Mouse (Mus musculus): ENCODE measurements around the gene Mertk. TPM values are rescaled to one million over a fixed set of nuclear protein-coding genes. Genes with fewer than 3 reads are reported as not detected.
"Not testable (repeated sequence)": the region's sequence is repeated elsewhere in the genome, so short reads cannot be mapped to it uniquely, and the experiment has no call there.

The Mertk gene
- total RNA-seq (2021): 1 to 10 TPM; 5.2 to 6.7 TPM

- intact Hi-C loops (cut with DNase I): loop anchor here (1.0 to 5.0 kb wide), 3 partner anchors 52 to 244 kb away; partner anchors contain the start of gene Zc3h8
- peak; percentile 90 to 94 for DNase-seq
These were observed at the start of gene Mertk for GRCm38 (mm10) chr2:128698693-128699181. Mertk (plus strand) TSS chr2:128698956.

- no peak for DNase-seq
- intact Hi-C loops (cut with DNase I): no loop called here
These were observed 18.1 kb upstream of the Mertk start for GRCm38 (mm10) chr2:128680661-128681060.

DNA sequence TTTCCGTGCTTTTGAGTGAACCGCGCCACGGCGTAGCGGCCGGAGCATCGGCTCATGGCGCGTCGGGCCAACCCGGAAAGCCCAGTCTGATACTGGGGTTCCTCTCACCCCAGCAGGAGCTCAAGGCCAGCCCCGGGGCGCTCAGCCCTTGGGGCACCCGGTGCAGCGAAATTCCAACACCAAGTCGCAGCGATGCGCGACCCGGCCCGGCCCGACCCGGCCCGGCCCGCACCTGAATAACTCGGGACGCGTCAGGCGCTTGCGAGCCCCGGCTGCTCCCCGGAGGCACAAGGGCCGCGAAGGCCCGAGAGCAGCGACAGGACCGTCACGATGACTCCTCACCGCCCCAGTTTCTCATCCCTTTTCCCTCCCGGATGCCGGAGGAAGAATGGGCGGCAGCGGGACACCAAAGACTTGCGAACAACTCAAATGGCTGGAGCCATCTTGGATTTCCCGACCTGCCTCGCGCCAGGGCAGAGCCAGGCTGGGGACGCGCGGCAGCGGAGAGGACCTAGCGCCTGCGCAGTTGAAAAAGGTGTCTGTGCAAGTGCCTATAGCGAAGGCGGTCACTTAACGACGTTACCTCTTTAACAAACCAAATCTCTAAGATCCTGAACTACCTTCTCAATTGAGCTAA is 11.7 kb upstream of the Mertk start, which contains the start of gene Anapc1:
Gene Anapc1 (minus strand): TSS at position 471 of the 637 bp plus-strand sequence.
- DNase-seq: peak; percentile 92 to 93
- intact Hi-C loops (cut with DNase I): no loop called here

DNA sequence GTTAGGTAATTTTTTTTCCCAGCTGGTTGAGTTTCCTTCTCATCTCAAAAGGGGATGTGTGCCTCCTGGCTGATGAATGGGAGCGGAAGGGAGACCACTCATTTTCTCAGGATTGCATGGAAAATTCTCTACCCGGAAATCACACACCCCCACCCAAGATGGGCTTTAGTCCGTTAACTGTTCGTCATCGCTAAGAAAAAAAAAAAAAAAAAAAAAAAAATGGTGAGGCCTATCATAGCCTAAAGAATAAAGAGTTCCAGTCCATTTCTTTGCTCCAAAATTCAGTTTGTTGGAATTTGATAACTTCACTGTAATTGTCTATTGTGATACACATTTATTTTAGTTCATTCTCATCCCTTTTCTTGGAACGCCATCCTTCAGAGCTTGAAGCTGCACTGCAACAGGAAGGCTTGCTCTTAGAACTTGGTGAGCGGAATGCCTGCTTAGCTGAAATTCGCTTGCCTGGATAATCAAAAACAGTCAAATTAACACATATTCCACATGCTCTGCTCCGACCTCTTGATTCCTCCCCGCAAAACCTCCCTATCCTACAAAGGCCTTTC is 11.1 kb upstream of the Mertk start:
- DNase-seq: no peak
- intact Hi-C loops (cut with DNase I): no loop called here

DNA sequence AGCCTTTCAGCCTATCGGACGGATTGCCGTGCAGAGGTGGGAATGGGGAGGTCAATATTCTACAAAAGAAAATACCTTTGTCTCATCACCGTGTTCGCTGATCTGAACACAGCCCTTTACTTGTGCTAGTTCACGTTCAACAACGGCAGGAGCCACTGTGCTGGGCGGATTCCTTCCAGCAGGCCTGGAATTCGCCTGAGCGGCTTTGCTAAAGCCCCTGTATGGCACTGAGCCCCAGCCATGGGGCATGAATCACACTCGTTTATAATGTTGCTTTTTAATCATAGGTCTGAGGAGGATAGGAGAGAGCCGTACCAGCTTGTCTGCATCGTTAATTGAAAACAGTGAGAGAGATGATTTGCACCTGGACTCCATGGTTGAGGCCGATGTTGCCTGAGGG is 6.4 kb upstream of the Mertk start:
- intact Hi-C loops (cut with DNase I): no loop called here
- no peak for DNase-seq

GRCm38 (mm10) chr2:128692771-128693170 is 6.0 kb upstream of the Mertk start:
- DNase-seq: no peak
- intact Hi-C loops (cut with DNase I): no loop called here

DNA sequence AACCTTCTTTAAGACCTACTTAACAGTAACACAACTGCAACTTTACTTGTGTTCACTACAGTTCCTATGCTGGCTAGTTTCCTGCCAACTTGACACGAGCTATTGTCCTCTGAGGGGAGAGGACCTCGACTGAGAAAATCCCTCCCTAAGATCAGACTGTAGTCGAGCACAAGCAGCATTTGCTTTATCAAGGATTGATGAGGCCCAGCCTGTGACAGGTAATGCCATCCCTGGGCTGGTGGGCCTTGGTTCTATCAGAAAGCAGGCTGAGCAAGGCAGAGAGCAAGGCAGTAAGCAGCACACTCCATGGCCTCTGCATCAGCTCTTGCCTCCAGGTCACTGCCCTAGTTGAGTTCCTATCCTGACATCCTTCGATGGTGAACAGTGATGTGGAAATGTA is 5.5 kb upstream of the Mertk start:
- intact Hi-C loops (cut with DNase I): no loop called here
- DNase-seq: no peak

DNA sequence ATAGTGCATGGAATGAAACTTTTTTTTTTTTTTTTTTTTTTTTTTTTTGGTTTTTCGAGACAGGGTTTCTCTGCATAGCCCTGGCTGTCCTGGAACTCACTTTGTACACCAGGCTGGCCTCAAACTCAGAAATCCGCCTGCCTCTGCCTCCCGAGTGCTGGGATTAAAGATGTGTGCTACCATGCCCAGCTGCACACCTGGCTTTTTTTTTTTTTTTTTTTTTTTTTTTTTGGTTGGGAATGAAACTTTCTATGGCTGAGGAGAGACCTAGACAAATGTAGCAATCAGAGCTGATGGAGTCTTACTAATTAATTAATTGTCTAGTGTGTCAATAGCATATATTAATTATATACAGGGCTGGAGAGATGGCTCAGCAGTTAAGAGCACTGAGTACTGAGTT is 4.9 kb upstream of the Mertk start:
- DNase-seq; intact Hi-C loops (cut with DNase I): not testable (repeated sequence)

GRCm38 (mm10) chr2:128694548-128694947 is 4.2 kb upstream of the Mertk start:
- DNase-seq: no peak
- intact Hi-C loops (cut with DNase I): no loop called here

DNA sequence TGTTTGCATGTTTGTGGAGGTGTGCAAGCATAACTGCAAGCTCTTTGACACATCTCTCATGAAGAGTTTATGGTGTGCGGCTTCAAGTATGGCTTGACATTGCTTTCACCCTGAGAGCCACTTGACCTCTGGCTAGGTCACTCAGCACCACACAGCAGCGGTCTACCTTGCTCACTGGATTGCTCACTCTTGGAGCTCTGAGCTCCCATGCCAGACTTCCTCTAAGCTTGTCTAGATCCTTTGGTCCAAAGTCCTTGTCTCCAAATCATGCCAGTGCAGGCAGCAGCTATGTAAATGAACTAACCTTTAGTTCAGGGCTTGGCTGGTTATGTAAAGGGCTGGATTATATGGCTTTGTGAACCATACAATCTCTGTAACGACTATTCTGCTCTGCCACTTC is 2.3 kb upstream of the Mertk start:
- no peak for DNase-seq
- intact Hi-C loops (cut with DNase I): loop anchor here (5.0 kb wide), 1 partner anchor 246 kb away; the partner anchor contains the start of gene Zc3h8

DNA sequence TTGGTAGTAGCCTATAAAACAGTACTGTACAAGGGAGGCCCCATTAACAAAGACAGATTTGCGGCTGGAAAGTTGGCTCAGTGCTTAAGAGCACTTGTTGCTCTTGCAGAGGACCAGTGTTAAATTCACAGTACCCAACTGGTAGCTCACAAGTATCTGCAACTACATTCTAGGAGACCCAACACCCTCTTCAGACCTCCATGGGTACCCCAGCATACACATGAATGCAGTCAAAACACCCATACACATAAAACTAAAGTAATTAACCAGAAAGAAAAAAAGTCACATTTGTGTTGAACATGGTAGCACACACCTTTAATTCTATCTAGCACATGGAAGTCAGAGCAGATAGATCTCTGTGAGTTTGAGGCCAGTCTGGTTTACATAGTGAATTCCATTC is 1.7 kb upstream of the Mertk start:
- intact Hi-C loops (cut with DNase I): loop anchor here (5.0 kb wide), 1 partner anchor 245 kb away; the partner anchor contains the start of gene Zc3h8
- no peak for DNase-seq

DNA sequence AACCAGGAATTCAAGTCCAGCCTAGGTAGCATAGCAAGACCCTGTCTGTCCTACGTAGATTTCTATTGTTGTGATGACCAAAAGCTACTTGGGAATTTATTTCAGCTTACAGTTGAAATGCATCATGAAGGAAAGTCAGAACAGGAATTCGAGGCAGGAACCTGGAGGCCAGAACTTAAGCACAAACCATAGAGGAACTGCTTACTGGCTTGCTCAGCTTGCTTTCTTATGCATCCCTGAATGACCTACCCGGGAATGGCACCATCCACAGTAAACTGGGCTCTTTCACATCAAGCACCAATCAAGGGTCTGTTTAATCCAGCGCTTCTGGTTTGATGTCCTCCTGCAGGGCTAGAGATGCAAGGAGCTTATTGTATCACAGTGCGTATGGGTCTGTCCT is 1.2 kb upstream of the Mertk start:
- intact Hi-C loops (cut with DNase I): loop anchor here (5.0 kb wide), 1 partner anchor 245 kb away; the partner anchor contains the start of gene Zc3h8
- DNase-seq: no peak

GRCm38 (mm10) chr2:128698140-128698692 is 540 bp upstream of the Mertk start:
- DNase-seq: peak; percentile 91 to 92
- intact Hi-C loops (cut with DNase I): loop anchor here (1.0 to 5.0 kb wide), 3 partner anchors 53 to 244 kb away; partner anchors contain the start of gene Zc3h8

GRCm38 (mm10) chr2:128699201-128699885 is 587 bp downstream of the Mertk start:
- no peak for DNase-seq
- intact Hi-C loops (cut with DNase I): loop anchor here (2.0 to 5.0 kb wide), 2 partner anchors 51 to 243 kb away; partner anchors contain the start of gene Zc3h8

DNA sequence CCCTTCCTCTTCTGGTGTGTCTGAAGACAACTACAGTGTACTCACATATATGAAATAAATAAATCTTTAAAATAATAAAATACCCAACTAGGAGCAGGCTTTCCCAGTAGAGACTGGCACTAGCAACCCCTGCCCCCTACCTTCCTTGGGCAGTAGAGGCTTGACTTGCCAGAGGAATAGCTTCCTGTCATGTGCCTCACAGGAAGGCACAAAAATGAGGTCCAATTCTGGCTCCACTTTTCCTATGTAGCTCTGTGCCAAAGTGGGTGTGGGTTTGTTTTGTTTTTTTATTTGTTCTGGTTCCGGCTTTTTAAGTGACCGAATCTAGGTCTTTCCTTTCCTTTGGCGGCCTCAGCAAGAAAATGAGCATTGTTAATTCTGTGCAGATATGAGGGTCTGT is 5.7 kb downstream of the Mertk start:
- intact Hi-C loops (cut with DNase I): no loop called here
- DNase-seq: peak; percentile 26 to 44

DNA sequence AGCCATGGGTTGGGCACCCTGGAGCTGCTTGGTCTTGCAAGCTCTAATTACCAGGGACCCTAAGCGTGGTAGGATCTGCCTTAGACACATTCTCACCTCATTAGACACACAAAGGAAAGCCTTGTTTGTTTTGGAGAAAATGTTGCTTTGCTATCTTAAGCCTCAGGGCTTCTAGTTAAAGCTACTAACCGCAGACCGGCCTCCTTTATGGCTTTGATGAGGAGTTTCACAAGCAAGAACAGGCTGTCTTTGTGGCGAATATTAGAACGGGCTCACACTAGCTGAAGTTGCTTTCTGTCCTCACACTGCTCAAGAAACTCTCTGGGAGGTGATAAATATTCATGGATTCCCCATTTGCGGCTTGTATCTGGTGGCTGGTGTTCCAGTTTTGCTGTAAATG is 10.5 kb downstream of the Mertk start:
- no peak for DNase-seq
- intact Hi-C loops (cut with DNase I): no loop called here

GRCm38 (mm10) chr2:128710609-128711008 is 11.9 kb downstream of the Mertk start:
- DNase-seq: no peak
- intact Hi-C loops (cut with DNase I): no loop called here

DNA sequence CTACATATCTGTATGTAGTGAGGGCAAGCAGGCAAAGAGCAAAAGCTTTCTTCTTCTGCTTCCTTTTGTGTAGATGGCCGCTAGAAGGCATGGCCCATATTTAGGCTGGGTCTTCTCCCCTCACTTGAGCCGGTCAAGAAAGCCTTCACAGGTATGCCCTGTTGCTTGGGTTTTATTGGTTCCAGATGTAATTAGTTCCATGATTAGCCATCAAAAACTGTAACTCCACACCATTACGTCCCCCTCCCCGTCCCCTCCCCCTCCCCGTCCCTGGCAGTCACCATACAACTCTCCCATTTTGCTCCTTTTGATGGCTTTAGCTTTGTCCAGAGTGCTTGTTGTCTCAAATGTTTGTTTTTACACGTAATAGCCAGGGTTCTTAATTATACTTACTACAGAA is 14.2 kb downstream of the Mertk start:
- DNase-seq: no peak
- intact Hi-C loops (cut with DNase I): no loop called here

- peak; percentile 20 to 22 for DNase-seq
- intact Hi-C loops (cut with DNase I): no loop called here
These were observed 14.8 kb downstream of the Mertk start for GRCm38 (mm10) chr2:128713548-128714003.

DNA sequence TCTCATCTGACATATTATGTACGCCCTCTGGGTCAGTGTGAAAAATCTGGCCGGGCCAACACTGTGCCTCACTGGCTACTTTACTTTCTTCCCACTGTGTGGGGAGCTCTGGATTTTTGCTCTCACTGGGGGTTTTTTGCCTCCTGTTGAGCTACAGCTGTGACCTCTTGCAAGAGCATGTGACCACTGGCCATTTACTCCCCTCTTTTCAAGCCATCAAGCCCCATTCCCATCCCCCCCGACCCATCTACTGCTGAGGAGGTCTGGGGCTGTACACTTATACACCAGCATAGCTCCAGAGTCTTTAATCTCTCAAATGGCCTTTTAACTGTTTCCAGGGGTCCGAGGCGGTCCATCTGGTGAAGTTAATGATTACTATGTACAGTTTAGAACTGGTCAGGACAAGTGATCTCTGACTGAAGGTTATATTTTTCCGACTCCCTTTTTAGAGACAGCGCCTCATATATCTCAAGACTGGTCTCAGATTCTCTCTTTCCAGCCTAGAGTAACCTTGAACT is 16.0 kb downstream of the Mertk start:
- intact Hi-C loops (cut with DNase I): no loop called here
- no peak for DNase-seq

DNA sequence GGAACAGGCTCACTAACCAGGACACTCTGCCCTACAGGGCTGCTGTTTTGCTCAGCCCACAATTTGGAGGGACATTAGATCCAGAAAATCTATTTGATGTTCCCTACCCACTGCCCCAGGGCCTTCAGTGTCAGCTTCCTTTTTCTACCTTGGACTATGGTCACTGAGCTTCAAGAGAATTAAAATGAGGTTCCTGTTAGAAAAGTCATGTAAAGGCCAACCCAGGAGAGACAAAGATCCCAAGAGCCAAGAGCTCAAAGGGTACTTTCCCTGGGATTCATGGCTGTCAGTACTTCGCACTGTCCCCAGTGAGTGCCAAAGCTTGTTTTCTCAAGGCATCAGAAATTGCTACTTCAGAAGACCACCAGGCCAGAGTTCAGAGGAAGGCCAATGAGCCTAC is 17.2 kb downstream of the Mertk start:
- no peak for DNase-seq
- intact Hi-C loops (cut with DNase I): no loop called here
